Mouse (Mus musculus): ENCODE measurements around the gene Pcnx2.

Pcnx2 gene

DNA sequence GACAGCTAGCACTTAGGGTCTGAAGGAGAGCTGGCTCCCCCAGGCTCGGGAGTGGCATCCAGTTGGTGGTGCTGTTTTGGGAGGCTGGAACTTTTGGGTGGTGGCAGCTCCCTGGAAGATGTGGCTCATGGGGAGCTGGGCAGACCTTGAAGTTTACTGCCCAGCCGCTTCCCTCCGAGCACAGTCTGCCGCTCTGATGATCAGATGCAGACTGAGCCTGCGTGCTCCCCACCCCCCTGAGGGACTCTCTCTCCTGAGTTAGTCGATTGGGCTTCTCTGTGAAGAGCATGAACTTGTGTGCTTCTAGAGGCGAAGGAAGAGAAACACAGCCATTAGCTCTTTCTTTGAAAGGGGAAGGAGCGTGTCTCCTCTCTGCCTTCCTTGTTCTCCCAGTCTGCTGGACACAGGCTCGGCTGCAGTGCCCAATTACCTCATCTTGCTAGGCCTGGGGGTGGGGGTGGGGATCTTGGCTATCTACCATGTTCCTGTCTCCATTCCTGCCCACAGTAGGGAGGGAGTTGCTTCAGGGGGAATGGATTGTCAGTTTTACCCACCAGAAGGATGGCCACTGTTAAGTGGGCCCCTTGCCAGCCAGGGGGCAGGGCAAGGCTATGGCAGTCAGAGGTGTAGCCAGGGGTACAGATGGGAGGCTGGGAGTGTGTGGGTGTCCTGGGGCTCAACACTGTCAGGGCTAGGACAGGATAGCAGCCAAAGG lies 141.6 kb downstream of the Pcnx2 start:
- DNase-seq (ENCODE audit: low read depth): no peak

GRCm38 (mm10) chr8:125755896-125756295 lies 142.2 kb downstream of the Pcnx2 start:
- DNase-seq (ENCODE audit: low read depth): no peak

DNA sequence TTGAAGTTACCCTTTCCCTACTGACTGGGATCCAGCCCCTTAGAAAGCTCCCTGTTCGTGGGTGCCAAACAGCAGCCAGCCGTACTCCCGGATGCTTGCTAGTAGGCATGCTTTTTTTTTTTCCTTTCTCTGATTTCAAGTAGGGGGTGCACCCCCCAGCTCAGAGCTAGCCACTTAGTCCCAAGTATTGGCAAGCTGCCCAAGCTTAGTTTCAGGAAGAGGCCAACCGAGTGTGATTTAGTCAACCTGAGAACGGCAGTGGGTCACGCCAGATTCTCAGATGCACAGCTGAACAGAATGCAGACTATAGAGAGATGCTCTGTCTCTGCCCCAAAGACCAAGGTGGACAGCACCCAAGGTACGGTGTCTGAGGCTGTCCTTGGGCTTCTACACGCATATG lies 147.3 kb downstream of the Pcnx2 start:
- DNase-seq (ENCODE audit: low read depth): no peak

- DNase-seq (ENCODE audit: low read depth): no peak
Observed at GRCm38 (mm10) chr8:125747390-125747789, 150.7 kb downstream of the Pcnx2 start.

DNA sequence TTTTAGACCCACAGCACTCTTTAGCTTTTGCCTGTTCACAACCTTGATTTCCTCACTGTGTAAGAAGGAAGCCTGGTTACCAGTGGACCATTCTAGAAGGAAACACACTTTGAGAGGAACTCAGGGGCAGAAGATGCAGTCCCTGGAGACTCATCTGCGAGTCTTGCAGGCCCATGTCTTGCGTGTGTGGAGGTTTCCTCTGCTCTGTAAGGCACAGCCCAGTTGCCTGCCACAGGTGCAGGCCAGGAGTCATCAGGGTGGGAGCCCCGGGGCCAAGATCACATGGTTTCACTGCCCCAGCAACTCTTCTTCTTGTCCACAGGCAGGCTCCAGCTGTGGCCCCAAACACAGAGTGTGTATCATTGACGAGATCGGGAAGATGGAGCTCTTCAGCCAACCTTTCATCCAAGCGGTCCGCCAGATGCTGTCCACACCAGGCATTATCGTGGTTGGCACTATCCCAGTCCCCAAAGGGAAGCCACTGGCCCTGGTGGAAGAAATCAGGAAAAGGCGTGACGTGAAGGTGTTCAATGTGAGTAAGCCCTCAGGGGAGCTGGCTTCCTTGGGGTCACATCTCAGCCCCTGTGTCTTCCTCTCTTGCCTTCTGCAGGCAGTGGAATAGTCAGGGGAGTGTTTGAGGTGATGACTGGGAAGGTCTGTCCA lies 153.1 kb downstream of the Pcnx2 start:
- no peak for DNase-seq (ENCODE audit: low read depth)

DNA sequence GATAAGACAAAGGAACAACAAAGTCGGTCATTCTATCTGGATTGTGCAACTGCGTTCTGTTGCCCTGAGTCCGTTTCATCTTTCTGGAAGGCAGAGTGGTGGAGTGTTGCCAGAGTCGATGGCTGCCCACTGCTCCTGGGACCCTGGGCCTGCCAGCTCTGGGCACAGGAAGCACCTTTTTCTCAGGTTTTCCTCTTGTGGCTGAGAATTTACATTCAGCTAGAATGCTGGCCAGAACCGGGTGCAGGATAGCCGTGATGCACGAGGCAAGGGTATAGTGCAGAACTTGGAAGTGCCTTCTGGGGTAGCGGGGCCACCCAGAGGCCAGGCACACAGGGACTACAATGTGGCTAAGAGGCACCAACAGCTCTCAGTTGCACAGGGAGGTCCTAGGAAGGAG lies 155.7 kb downstream of the Pcnx2 start:
- DNase-seq (ENCODE audit: low read depth): no peak

GRCm38 (mm10) chr8:125741855-125742254 lies 156.3 kb downstream of the Pcnx2 start:
- no peak for DNase-seq (ENCODE audit: low read depth)

DNA sequence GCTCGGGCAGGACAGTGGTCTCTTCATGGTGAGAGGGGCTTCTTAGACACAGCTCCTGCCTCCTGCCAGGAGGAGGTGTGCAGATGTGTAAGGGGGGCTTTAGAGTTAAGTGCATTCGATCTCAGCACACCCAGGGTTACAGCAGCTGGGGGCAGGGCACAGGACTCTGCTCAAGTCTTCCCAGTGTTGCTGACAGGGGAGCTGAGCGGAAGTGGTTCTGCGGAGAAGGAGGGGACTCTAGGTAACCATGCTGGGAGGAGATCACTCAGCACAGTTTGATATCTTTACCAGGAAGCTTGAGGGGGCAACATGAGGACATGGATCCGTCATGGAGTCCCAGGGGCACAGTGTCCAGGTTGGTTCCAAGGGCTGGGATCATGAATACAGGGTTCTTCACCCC lies 156.7 kb downstream of the Pcnx2 start:
- no peak for DNase-seq (ENCODE audit: low read depth)

DNA sequence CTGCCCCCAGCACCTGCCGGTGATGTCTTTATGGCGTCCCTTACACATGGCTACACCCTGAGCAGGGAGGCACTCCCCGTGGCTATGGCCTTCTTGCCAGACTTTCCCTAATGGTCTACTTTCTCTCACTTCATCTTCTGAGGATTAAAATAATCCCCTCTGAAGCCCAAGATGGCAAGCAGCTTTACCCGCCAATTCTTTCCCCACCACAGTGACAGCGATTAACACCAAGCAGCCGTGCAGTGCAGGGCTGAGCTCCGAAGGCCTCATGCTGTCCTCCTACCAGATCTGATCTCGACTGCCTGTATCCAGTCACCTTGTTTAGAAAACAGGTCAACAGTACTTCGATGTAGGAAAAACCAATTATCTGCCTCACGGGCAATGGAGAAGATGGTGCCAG lies 157.5 kb downstream of the Pcnx2 start:
- no peak for DNase-seq (ENCODE audit: low read depth)

- DNase-seq (ENCODE audit: low read depth): no peak
Observed at GRCm38 (mm10) chr8:125738956-125739355, 159.2 kb downstream of the Pcnx2 start.

- peak; percentile 61 for DNase-seq (ENCODE audit: low read depth)
Observed at GRCm38 (mm10) chr8:125733964-125734956, 163.9 kb downstream of the Pcnx2 start.

- DNase-seq (ENCODE audit: low read depth): no peak
Observed at GRCm38 (mm10) chr8:125729746-125730145, 168.4 kb downstream of the Pcnx2 start, which contains the start of gene Ntpcr. Ntpcr (plus strand) TSS chr8:125729963.

GRCm38 (mm10) chr8:125727797-125728196 lies 170.3 kb downstream of the Pcnx2 start:
- no peak for DNase-seq (ENCODE audit: low read depth)

GRCm38 (mm10) chr8:125726986-125727385 lies 171.1 kb downstream of the Pcnx2 start:
- no peak for DNase-seq (ENCODE audit: low read depth)

DNA sequence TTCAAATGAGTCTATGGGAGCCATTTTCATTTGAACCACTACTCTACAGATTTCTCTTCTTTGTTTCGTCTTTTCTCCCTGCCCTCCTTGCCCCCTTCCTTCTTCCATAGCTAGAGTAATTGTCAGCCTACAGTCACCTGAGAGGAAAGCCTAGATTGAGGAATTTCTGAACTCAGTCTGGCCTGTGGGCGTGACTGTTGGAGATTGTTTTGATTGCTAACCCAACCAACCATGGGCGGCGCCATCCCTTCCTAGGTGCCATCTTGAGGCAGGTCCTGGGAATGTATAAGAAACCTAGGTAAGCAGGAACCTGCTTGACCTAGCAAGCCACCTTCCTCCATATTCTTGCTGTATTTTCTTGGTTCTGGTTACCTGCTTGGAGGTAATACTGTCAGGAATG lies 172.0 kb downstream of the Pcnx2 start:
- no peak for DNase-seq (ENCODE audit: low read depth)

GRCm38 (mm10) chr8:125725037-125725820 lies 172.9 kb downstream of the Pcnx2 start:
- DNase-seq (ENCODE audit: low read depth): no peak

DNA sequence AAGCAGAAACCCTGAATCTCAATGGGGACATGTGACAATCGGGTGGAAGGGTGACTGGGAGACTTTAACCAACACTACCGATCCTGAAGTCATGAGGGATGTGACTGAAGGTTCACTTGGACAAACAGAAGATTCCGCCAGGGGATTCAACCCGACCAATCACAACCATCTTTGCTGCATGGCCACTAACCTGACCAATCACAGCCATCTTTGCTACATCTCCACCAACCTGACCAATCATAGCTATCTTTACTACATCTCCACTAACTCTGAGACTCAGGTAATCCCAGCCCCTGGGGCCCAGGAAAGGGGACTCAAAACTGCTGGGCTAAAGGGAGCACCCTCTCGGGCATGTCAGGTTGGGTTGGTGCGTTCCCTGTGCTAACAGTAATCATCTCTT lies 174.7 kb downstream of the Pcnx2 start:
- no peak for DNase-seq (ENCODE audit: low read depth)

GRCm38 (mm10) chr8:125722675-125723074 lies 175.4 kb downstream of the Pcnx2 start:
- DNase-seq (ENCODE audit: low read depth): no peak

DNA sequence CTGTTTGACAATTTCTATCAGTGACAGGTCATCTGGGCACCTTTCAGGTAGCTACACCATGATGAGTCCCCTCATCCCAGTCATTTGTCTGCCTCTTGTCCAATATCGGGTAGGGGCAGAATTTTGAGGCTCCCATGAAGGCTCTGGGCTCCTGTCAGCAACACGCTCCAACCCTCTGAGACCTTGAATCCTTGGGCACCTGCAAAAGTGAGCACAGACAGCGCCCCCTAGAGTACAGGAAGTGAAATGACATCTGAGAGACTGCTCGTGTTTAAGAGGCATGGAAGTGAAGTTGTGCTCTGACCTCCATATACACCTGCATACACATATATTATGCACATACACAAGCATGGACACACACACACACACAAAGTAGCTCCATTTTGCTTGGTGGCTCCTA lies 179.2 kb downstream of the Pcnx2 start:
- no peak for DNase-seq (ENCODE audit: low read depth)

- DNase-seq (ENCODE audit: low read depth): no peak
Observed at GRCm38 (mm10) chr8:125716613-125717012, 181.5 kb downstream of the Pcnx2 start.

DNA sequence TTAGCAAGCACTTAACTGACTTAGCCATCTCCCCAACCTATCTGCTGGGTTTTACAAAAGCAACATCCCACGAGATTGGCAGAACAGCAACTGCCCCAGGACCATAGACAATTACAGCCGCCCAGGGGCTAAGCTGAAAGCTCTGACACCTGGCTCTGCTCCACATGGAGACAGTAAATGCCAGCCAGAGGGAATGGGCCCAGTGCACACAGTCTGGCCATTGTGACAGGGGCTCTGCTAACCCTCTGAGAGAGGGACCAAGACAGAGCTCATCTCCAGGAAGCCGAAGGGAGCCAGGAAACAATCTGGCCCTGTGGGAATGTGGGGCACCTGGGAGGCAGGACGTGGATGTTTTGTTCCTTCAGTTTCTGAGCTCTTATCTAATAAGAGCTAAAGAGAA lies 181.9 kb downstream of the Pcnx2 start:
- no peak for DNase-seq (ENCODE audit: low read depth)

DNA sequence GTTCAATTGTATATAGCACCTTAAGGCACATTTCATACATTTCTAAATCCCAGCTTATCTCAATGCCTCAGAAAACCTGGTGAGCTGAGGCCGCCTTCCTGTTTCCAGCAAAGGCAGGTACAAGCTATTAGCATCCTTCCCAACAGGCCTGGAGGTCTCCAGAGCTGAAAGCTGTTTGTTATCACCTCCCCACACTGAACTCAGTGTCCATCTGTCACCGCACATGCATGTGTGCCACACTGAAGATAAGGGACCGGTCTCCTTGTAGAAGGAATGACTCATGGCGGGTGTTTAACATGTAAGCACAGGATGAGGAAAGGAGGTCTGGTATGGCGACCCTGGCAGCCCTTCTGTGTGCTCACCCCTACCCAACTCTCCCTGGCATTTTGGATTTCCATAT lies 186.6 kb downstream of the Pcnx2 start:
- DNase-seq (ENCODE audit: low read depth): peak; percentile 42
